In genomic region chr9:87618238-87618673, GRCm38 (mm10) we compare ENCODE assay signal across 9 mouse cellular contexts.
A peak's percentile ranks its signal among the peaks of the same experiment; 100 is the strongest.
DNase-seq lines count a peak whose midpoint lies in the region; ATAC-seq lines count a peak whose summit lies in the region.
"Had no signal": no experiment of that assay in that cellular context is flagged by ENCODE, and none has a peak within 500 bp of the region (broad histone marks: within the 10 kb centered on the region; RNA-seq: fewer than 3 reads in every experiment).

No protein-coding gene starts in this region.

- no peaks in the 10 kb centered on the region for H3K36me3 ChIP-seq in hindbrain, embryonic 16.5 days (ENCODE audit: control insufficient read depth, insufficient read depth, low read length)
- no peaks in the 10 kb centered on the region for H3K36me3 ChIP-seq in stomach, embryonic 16.5 days (ENCODE audit: control insufficient read depth, insufficient read depth, low read length)

- peak; percentile 4 to 5 for DNase-seq in lung, adult 18-20 months
- no peak for DNase-seq in lung, postnatal 25 days (ENCODE audit: low spot score)
- DNase-seq in fibroblast of lung, adult 2 months (ENCODE audit: low read depth), result peak; percentile 16
- no peak for DNase-seq in gastrocnemius, postnatal 4 days (ENCODE audit: low spot score in 2 of 2)
- DNase-seq: kidney, adult 8-10 months had no signal

- no peaks in the 10 kb centered on the region for H3K4me1 ChIP-seq in hindbrain, embryonic 16.5 days (ENCODE audit: control insufficient read depth, insufficient read depth, low read depth, low read length)
- peaks cover 3% of the 10 kb centered on the region; the same call in 1 of the 2 replicates for H3K4me1 ChIP-seq in stomach, embryonic 16.5 days (ENCODE audit: control insufficient read depth, insufficient read depth, low read length)

- no peak overlapping the region for H3K4me3 ChIP-seq in hindbrain, embryonic 16.5 days (ENCODE audit: low read length)
- no peak overlapping the region for H3K4me3 ChIP-seq in stomach, embryonic 16.5 days (replicated peaks; ENCODE audit: low read length)

- no peaks in the 10 kb centered on the region for H3K9me3 ChIP-seq in hindbrain, embryonic 16.5 days (ENCODE audit: control insufficient read depth, low read length)
- no peaks in the 10 kb centered on the region for H3K9me3 ChIP-seq in stomach, embryonic 16.5 days (replicated peaks; ENCODE audit: control insufficient read depth, low read length)

- no peak overlapping the region for H3K27ac ChIP-seq in hindbrain, embryonic 16.5 days (ENCODE audit: low read depth, low read length)
- H3K27ac ChIP-seq in stomach, embryonic 16.5 days (ENCODE audit: low read length), result no peak overlapping the region
- H3K27ac ChIP-seq: macrophage had no signal

- WGBS in hindbrain, embryonic 16.5 days, result 49% methylated on average over 7 of the region's 7 CpGs
- 19% methylated on average over 7 of the region's 7 CpGs for WGBS in stomach, embryonic 16.5 days

- no peak overlapping the region for H3K4me2 ChIP-seq in hindbrain, embryonic 16.5 days (ENCODE audit: low read length)
- H3K4me2 ChIP-seq in stomach, embryonic 16.5 days (ENCODE audit: low read depth, low read length), result peak overlapping the region; percentile 2; the same call in 1 of the 2 replicates

- no peak overlapping the region; the same call in 1 of the 2 replicates for H3K9ac ChIP-seq in hindbrain, embryonic 16.5 days (ENCODE audit: low read depth, low read length)
- no peak overlapping the region for H3K9ac ChIP-seq in stomach, embryonic 16.5 days (ENCODE audit: low read length)

- peak; percentile 40; the same call in 1 of the 2 replicates for ATAC-seq in hindbrain, embryonic 16.5 days
- ATAC-seq in stomach, embryonic 16.5 days (ENCODE audit: insufficient read depth, low FRiP score), result peak; percentile 44; the same call in 1 of the 2 replicates
- no peak for ATAC-seq in megakaryocyte-erythroid progenitor cell, adult 5-6 weeks (replicated peaks; ENCODE audit: low FRiP score, low TSS enrichment, poor library complexity, severe bottlenecking)

- H3K27me3 ChIP-seq in hindbrain, embryonic 16.5 days (replicated peaks; ENCODE audit: control insufficient read depth, insufficient read depth, low read length), result no peaks in the 10 kb centered on the region
- H3K27me3 ChIP-seq in stomach, embryonic 16.5 days (ENCODE audit: control insufficient read depth, insufficient read depth, low read length), result no peaks in the 10 kb centered on the region

Comparison
In these comparisons a context has a peak if more than half of its experiments do, and no peak if none do; other contexts are left out.
1. DNase-seq: peak in lung, adult 18-20 months (2 of 2) and fibroblast of lung, adult 2 months (single experiment); none in lung, postnatal 25 days (single experiment) and gastrocnemius, postnatal 4 days (0 of 2).